Mouse (Mus musculus) kidney, embryonic 15.5 days (tissue): Measurements from ENCODE around the gene Lrrc8c. TPM values are rescaled to one million over a fixed set of nuclear protein-coding genes. Genes with fewer than 3 reads are reported as not detected.
A peak's percentile ranks its signal among the peaks of the same experiment; 100 is the strongest.

Experiments used
- ATAC-seq: fragments of 200-750 bp; cut with Nextera tagmentation; replicated peaks from 2 replicates; pipeline ENCODE4 v1.8.0; 2017; ENCODE audit warnings: moderate TSS enrichment; ENCODE audit not compliant: low FRiP score
- H3K27ac ChIP-seq: fragments of 300-500 bp; sonication (generic); 2 replicates; pipeline ENCODE4 v1.5.1; 2015; ENCODE audit warnings: mild to moderate bottlenecking, inconsistent platforms
- H3K27me3 ChIP-seq: fragments of 300-500 bp; sonication (generic); 2 replicates; pipeline ENCODE4 v1.6.1; 2015; ENCODE audit warnings: inconsistent platforms
- H3K36me3 ChIP-seq: fragments of 300-500 bp; sonication (generic); 2 replicates; pipeline ENCODE4 v1.6.1; 2015; ENCODE audit warnings: inconsistent platforms
- H3K4me1 ChIP-seq: fragments of 300-500 bp; sonication (generic); 2 replicates; pipeline ENCODE4 v1.6.1; 2015; ENCODE audit warnings: inconsistent platforms
- H3K4me2 ChIP-seq: fragments of 300-500 bp; sonication (generic); 2 replicates; pipeline ENCODE4 v1.6.1; 2015; ENCODE audit warnings: moderate library complexity, mild to moderate bottlenecking, inconsistent platforms
- H3K4me3 ChIP-seq: fragments of 300-500 bp; sonication (generic); replicated peaks from 2 replicates; pipeline ENCODE4 v1.5.1; 2015; ENCODE audit warnings: mild to moderate bottlenecking, inconsistent platforms
- H3K9ac ChIP-seq: fragments of 300-500 bp; sonication (generic); 2 replicates; pipeline ENCODE4 v1.6.1; 2015; ENCODE audit warnings: mild to moderate bottlenecking, inconsistent platforms
- H3K9me3 ChIP-seq: fragments of 300-500 bp; sonication (generic); replicated peaks from 2 replicates; pipeline ENCODE4 v1.6.1; 2016; ENCODE audit warnings: inconsistent platforms
- WGBS: fragments of 180-500 bp; shearing (Covaris S2); methylation state at CpG from one replicate; pipeline ENCODE4 v1.1.7; 2015; ENCODE audit warnings: mixed read lengths; 5-methylcytosine and 5-hydroxymethylcytosine counted together
- polyA plus RNA-seq: library from polyadenylated mRNA; unstranded; fragments of >200 nt; fragmentation: Nextera tagmentation; extraction: Ambion mirVana; gene quantifications from 2 replicates; pipeline ENCODE4 v1.2.1, GENCODE M21; 2015

Gene Lrrc8c
- polyA plus RNA-seq, 1 experiment from 2014 or later = 18.4 TPM

DNA sequence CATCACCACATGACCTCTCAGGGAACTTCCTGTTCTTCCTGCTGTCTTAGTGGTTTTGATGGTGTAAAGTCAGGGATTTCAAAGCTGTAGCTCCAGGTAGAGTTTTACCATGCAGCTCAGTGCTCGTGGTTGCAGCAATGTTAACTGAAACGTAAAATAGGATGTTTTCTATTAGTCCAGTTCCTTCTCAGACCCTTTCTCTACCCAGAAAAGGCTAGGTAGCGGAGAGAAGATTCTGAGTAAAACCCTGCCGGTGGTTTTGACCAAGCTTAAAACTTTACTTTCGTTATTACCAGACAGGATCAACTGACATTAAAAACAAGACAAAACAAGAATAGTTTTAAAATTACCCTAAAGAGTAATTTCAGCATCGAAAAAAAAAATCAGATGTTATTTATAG lies 3.7 kb upstream of the Lrrc8c start:
- Histone ChIP-seq H3K27ac (no peak overlapping the region), H3K4me1 (peaks cover 20% of the 10 kb centered on the region), H3K27me3 (peaks cover 11% of the 10 kb centered on the region; the same call in 1 of the 2 replicates), H3K9me3 (no peaks in the 10 kb centered on the region), H3K36me3 (no peaks in the 10 kb centered on the region), H3K9ac (no peak overlapping the region), H3K4me2 (no peak overlapping the region), H3K4me3 (no peak overlapping the region)
- WGBS = 69% methylated on average over 6 of the region's 6 CpGs
- no peak for ATAC-seq

DNA sequence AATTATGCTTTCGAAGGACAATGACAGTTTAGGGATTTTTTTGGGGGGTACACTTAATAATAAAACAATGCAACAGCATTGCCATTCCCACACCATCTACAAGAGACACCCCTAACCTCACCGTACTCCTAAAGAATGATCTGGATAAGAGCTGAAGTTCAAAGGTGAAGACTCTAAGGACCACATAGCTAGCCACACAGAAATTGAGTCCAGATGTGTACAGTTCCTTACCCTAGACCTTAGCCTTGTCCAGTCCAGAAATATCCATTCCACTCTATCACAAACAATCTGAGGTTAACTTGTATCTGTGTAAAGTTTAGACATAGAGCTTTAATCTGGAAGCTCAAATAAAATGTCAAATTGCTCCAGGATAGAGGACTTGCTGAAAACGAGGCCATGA lies 2.9 kb upstream of the Lrrc8c start:
- 57% methylated on average over 3 of the region's 3 CpGs for WGBS
- Histone ChIP-seq H3K36me3 (no peaks in the 10 kb centered on the region), H3K4me1 (peaks cover 23% of the 10 kb centered on the region), H3K9me3 (no peaks in the 10 kb centered on the region), H3K27me3 (peaks cover 11% of the 10 kb centered on the region; the same call in 1 of the 2 replicates), H3K4me3 (no peak overlapping the region), H3K27ac (no peak overlapping the region), H3K4me2 (no peak overlapping the region), H3K9ac (no peak overlapping the region)
- ATAC-seq = no peak

DNA sequence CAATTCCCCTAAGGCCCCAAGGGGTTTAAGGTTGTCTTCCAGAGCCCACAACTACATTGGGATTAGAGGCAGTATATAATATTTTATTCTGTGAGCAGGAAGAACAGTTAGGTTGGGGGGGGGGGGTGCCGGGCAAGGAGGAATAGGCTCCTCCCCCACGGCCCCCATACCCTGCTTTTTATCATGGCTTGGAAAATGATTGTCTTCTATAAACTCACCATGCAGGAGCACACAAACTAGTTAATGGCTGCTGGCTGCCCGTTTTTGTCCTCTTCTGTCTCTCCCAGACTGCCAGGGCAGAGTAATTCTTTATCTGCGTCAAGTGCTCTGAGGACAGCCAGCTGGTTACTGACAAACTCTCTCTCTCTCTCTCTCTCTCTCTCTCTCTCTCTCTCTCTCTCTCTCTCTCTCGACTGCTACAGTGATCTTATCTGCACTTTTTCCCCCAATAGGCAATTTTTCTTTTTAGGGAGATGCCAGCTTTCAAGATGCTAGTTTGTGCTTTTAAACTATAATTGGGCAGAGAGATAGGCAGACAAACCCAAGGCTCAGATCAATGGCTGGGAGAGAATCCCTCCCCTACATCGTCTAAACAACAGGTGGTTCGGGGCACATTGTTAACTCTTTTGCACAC lies 1.1 kb upstream of the Lrrc8c start:
- Histone ChIP-seq H3K4me2 (peak overlapping the region; percentile 94), H3K27me3 (peaks cover 11% of the 10 kb centered on the region; the same call in 1 of the 2 replicates), H3K27ac (peak overlapping the region; percentile 80; the same call in 1 of the 2 replicates), H3K4me3 (peak overlapping the region; percentile 69), H3K4me1 (peaks cover 24% of the 10 kb centered on the region), H3K9ac (no peak overlapping the region), H3K9me3 (no peaks in the 10 kb centered on the region), H3K36me3 (no peaks in the 10 kb centered on the region)
- WGBS = 10% methylated on average over 7 of the region's 7 CpGs
- ATAC-seq = no peak

DNA sequence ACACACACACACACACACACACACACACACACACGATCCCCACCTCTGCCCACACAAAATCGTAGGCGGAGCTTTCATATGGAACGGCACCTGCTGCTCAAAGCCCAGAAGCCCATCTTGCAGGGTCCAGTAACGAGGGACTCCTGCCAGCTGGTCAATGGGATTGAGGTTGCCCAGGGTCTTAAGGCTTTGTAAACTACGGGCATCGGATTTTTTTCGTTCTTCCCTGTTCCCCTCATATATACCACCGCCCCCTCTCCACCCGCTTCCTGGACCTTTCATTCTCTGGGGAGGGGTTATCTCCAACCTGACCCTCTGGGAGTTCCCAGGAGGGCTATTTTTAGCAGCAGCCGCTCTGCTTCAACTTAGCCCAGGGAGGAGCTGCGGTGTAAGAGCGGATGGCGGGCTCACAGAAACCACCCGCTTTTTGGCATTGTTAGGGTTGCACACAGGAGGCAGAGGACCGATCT lies 527 bp upstream of the Lrrc8c start:
- Histone ChIP-seq H3K9me3 (no peaks in the 10 kb centered on the region), H3K4me1 (peaks cover 27% of the 10 kb centered on the region), H3K4me3 (peak overlapping the region; percentile 69), H3K36me3 (no peaks in the 10 kb centered on the region), H3K27me3 (peaks cover 11% of the 10 kb centered on the region; the same call in 1 of the 2 replicates), H3K9ac (peak overlapping the region; percentile 68), H3K27ac (peak overlapping the region; percentile 80), H3K4me2 (peak overlapping the region; percentile 94)
- WGBS = under 1% methylated on average over 16 of the region's 16 CpGs
- peak; percentile 68 for ATAC-seq

DNA sequence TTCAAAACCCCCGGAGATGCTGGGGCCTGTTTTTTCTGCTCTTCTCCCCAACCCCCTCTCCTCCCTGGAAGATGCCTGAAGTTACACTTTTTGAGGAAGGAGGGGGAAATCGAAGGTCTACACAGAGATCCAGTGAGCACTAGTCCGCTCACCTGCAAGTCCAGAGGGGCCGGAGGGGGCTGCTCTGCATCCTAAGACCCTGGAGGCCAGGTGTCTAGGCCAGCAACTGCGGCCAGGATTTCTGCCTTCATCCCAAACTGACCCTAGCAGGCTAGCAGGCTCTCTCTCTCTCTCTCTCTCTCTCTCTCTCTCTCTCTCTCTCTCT lies 750 bp downstream of the Lrrc8c start:
- Histone ChIP-seq H3K9ac (peak overlapping the region; percentile 68), H3K4me1 (peaks cover 27% of the 10 kb centered on the region), H3K4me3 (peak overlapping the region; percentile 69), H3K27me3 (peaks cover 11% of the 10 kb centered on the region; the same call in 1 of the 2 replicates), H3K27ac (peak overlapping the region; percentile 80; the same call in 1 of the 2 replicates), H3K4me2 (peak overlapping the region; percentile 94), H3K36me3 (no peaks in the 10 kb centered on the region), H3K9me3 (no peaks in the 10 kb centered on the region)
- 4% methylated on average over 5 of the region's 5 CpGs for WGBS
- ATAC-seq = no peak; the same call in 1 of the 2 replicates

DNA sequence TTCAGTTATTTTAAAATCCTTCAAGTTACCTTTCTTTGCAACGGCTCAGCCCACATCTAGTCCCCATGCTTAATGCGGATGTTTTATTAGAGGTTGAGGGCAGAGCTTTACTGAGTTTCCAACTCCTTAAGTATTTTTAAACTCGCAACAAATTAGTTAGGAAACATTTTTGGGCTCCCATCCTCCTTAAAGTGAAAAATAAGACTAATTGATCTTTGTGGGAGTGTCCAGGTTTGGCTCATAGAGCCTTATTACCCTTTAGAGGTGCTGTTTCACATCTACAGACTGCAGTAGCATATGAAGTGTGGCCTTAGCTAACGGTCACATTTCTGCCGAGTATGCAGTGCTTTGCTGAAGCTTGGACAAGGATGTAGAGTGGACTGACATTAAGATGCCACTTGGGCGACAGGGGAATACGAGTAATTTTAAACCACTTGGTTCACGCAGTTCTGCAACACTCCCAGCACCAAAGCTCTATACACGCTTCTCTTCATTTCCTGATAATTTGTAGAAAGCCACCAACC lies 1.3 kb downstream of the Lrrc8c start:
- H3K4me1 ChIP-seq = peaks cover 27% of the 10 kb centered on the region
- peak overlapping the region; percentile 68; the same call in 1 of the 2 replicates for H3K9ac ChIP-seq
- H3K27me3 ChIP-seq = peaks cover 11% of the 10 kb centered on the region; the same call in 1 of the 2 replicates
- peak overlapping the region; percentile 69 for H3K4me3 ChIP-seq
- whole genome bisulfite sequencing = 49% methylated on average over 9 of the region's 9 CpGs
- H3K4me2 ChIP-seq = peak overlapping the region; percentile 94
- H3K9me3 ChIP-seq = no peaks in the 10 kb centered on the region
- no peak overlapping the region for H3K27ac ChIP-seq
- no peak for ATAC-seq
- no peaks in the 10 kb centered on the region for H3K36me3 ChIP-seq

DNA sequence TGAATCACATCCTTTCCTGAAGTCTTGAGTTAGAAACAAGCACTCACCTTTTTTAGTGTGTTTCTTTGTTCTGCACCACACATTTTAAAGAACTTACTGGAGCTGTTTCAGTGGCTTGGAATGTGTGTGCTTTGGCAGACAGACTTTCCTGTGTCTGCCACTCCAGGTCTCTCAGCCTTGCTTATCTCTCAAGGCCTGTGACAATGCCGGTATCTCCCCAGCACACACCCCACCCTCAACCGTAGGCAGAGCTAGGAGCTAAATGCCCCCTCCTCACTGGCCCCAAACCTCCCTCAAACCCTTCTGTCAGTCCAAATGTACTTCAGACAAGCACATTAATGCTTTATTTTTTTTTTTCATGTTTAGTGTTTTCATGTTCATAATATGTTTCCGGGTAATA lies 4.3 kb downstream of the Lrrc8c start:
- Histone ChIP-seq H3K4me1 (peaks cover 19% of the 10 kb centered on the region), H3K36me3 (no peaks in the 10 kb centered on the region), H3K4me2 (no peak overlapping the region), H3K27me3 (no peaks in the 10 kb centered on the region), H3K9ac (no peak overlapping the region), H3K27ac (no peak overlapping the region), H3K4me3 (no peak overlapping the region), H3K9me3 (no peaks in the 10 kb centered on the region)
- no peak for ATAC-seq
- 58% methylated on average over 3 of the region's 3 CpGs for WGBS

DNA sequence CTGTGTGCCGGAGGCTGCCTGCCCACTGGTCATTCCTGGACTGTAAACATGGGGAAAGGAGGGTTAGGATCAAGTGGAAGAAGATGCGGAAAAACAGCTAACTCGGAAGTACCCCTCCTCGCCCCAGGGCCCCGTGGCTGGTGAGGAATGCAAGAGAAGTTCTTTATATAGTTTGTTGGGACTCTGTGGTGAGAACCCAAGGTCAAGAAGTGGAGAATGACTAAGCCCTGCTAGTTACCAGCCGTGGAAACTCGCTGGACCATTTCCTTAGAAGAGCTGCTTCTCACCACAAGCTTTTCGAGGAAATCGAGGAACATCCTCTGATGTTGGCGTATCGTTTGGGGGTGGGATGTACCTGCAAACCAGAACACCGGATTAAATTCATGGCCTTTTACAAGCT lies 5.8 kb downstream of the Lrrc8c start:
- ATAC-seq = no peak
- no peaks in the 10 kb centered on the region for H3K27me3 ChIP-seq
- H3K9me3 ChIP-seq = no peaks in the 10 kb centered on the region
- no peak overlapping the region for H3K4me2 ChIP-seq
- H3K9ac ChIP-seq = no peak overlapping the region
- H3K4me1 ChIP-seq = peaks cover 12% of the 10 kb centered on the region
- no peaks in the 10 kb centered on the region for H3K36me3 ChIP-seq
- H3K27ac ChIP-seq = no peak overlapping the region
- 91% methylated on average over 12 of the region's 12 CpGs for WGBS
- no peak overlapping the region for H3K4me3 ChIP-seq

DNA sequence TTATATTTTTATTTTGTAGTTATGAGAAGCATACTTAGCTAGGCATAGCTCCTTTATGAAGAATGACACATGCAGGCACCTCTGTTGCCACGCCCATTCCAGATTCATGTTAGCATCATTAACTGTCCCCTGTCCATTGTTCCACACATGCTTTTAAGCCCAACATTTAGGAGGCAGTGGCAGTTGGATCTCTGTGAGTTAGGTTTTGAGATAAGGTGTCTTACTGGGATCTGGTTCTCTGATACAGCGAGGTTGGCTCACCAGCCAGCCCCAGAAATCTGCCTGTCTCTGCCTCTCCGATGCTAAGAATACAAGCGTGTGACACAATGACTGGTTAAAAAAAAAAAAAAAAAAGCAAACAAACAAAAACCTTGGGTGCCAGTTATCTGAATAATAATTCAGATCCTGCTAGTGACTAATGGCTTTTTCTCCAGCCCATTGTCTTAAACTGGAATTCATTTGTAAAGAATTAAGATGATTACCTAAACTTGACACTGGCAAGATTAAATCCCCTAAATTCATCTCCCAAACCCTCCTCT lies 7.0 kb downstream of the Lrrc8c start:
- H3K4me3 ChIP-seq = no peak overlapping the region
- H3K4me1 ChIP-seq = 0 out of 2 replicates have a peak, but pooled peaks cover 7% of the 10 kb centered on the region
- no peak for ATAC-seq
- H3K4me2 ChIP-seq = no peak overlapping the region
- 88% methylated on average over 4 of the region's 4 CpGs for WGBS
- no peak overlapping the region for H3K27ac ChIP-seq
- H3K9ac ChIP-seq = no peak overlapping the region
- no peaks in the 10 kb centered on the region for H3K27me3 ChIP-seq
- no peaks in the 10 kb centered on the region for H3K36me3 ChIP-seq
- no peaks in the 10 kb centered on the region for H3K9me3 ChIP-seq

DNA sequence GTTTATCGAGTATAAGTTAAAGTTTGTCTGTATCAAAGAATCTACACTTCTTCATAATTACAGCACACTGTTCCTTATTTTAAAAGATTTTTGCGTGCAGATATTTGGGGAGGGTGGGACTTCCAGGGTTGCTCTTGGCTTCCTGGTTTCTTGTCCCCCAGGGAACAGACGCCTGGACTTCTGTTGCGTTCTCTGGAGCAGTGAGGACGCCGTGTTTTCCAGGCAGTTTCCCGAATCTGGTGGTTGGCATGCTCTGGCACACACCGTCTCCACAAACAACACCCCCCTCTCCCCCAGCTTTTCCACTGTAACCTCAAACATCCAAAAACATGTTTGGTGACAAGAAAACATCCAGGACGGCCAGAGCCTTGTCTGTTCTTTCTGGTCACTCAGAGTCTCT lies 7.6 kb downstream of the Lrrc8c start:
- Histone ChIP-seq H3K36me3 (no peaks in the 10 kb centered on the region), H3K4me3 (no peak overlapping the region), H3K4me2 (no peak overlapping the region), H3K9ac (no peak overlapping the region), H3K27ac (no peak overlapping the region), H3K27me3 (no peaks in the 10 kb centered on the region), H3K4me1 (0 out of 2 replicates have a peak, but pooled peaks cover 7% of the 10 kb centered on the region), H3K9me3 (no peaks in the 10 kb centered on the region)
- 88% methylated on average over 9 of the region's 9 CpGs for WGBS
- ATAC-seq = no peak

DNA sequence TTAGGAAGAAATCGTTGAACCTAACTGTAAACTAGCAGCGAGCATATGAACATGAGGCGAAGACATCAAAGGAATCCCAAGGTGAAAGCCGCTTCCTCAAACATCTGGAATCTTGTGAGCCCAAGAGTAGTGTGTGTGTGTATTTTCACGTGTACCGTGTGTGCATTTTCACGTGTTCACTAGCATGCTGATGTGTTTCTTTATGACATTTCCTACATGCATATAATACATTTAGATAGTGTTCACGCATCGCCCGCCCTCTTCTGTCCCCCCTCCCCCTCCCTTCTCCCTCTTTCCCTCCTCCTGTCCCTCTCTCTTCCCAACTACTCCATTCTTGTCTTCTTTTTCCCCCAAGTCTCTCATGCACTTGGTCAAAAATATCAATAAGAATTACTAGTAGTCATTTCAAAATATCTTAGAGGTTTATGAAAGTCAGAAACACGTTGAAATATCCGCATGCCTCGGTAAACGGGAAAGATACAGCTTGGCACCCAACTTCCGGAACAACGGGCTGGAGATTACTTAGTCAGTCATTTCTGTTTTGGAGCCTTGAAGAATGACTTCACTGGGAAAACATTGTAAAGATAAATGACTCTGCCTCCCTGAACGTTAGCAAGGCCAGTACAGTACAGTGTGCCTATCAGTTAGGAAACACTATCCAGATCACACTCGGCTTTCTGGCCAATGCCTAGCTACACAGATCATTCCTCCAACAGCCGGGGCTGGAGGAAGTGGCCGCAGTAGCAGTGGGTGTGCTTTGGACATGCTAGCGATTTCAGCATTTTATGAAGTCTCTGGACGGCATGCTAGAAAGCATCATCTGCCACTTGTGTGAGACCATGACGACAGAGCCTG lies 8.5 kb downstream of the Lrrc8c start:
- WGBS = 77% methylated on average over 23 of the region's 23 CpGs
- no peak overlapping the region for H3K27ac ChIP-seq
- H3K36me3 ChIP-seq = no peaks in the 10 kb centered on the region
- no peaks in the 10 kb centered on the region for H3K9me3 ChIP-seq
- no peak for ATAC-seq
- no peak overlapping the region for H3K4me3 ChIP-seq
- H3K4me1 ChIP-seq = 0 out of 2 replicates have a peak, but pooled peaks cover 7% of the 10 kb centered on the region
- H3K9ac ChIP-seq = no peak overlapping the region
- no peaks in the 10 kb centered on the region for H3K27me3 ChIP-seq
- H3K4me2 ChIP-seq = no peak overlapping the region

DNA sequence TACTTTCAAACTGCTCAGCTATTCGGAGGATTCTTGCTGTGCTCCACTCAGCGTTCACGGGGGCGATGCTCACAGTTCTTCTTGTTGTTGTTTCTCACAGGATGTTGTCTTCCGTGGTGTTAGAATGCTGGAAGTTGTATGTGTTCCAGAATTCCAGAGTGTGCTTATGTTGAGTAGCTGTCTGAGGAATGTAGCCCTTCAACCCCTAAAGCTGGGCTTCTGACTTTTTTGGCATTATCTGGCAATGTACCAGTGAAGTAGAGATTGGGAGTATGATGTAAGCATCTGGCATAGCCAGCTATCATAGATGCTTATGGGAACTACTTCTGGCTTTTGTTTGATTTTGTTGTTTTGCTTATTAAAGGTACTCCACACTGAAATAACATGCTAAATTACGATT lies 11.4 kb downstream of the Lrrc8c start:
- 65% methylated on average over 6 of the region's 6 CpGs for WGBS
- ATAC-seq = no peak

More for the DNA sequence above, 11.4 kb downstream of the Lrrc8c start:
- no peak overlapping the region for H3K4me2 ChIP-seq
- no peaks in the 10 kb centered on the region for H3K9me3 ChIP-seq
- H3K36me3 ChIP-seq = no peaks in the 10 kb centered on the region
- H3K9ac ChIP-seq = no peak overlapping the region
- H3K4me3 ChIP-seq = no peak overlapping the region
- H3K27me3 ChIP-seq = no peaks in the 10 kb centered on the region
- 0 out of 2 replicates have a peak, but pooled peaks cover 3% of the 10 kb centered on the region for H3K4me1 ChIP-seq
- H3K27ac ChIP-seq = no peak overlapping the region
